Mouse (Mus musculus) G1E (cell line): ENCODE data around the gene 4930435E12Rik.

Experiments used
- CTCF ChIP-seq: IDR thresholded peaks from 2 replicates; pipeline ENCODE4 v1.5.1; 2012; ENCODE audit warnings: low read depth, low read length, inconsistent platforms, mixed read lengths
- GATA1 ChIP-seq: IDR thresholded peaks from 2 replicates; pipeline ENCODE4 v1.6.1; 2012; ENCODE audit warnings: borderline replicate concordance, low read length, inconsistent platforms, mixed read lengths
- POLR2AphosphoS5 ChIP-seq: IDR thresholded peaks from 2 replicates; pipeline ENCODE4 v1.6.1; 2012; ENCODE audit warnings: low read depth, low read length, inconsistent platforms; ENCODE audit not compliant: insufficient replicate concordance
- TAL1 ChIP-seq: conservative IDR thresholded peaks from 2 replicates; pipeline ENCODE4 v1.6.1; 2012; ENCODE audit warnings: low read depth, low read length, inconsistent platforms, mixed read lengths

DNA sequence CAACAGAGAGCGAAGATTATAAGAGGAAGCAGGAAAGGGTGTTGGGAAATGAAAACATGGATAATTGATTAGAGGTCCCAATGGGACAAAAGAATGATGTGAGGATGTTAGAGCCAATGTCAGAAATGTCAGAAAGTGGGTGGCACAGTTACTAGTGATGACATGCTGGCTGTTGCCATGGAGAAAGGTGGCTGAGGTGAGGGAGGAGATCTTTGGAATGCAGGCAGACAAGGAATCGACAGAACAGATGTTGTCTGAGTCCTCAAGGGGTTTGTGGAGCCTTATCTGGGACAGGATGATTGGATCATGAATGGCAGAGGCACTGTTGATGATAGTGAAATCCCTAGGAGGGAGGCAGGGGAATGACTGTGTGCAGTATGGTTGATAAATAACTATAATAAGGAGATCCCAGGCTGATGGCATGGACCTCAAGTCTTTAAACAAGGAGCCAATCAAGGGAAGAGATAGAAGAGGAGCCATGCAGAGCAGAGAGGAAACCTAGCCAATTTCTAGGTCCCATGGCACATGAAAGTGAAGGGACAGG lies 46.0 kb downstream of the 4930435E12Rik start:
- no peak for TF ChIP-seq CTCF
- TF ChIP-seq GATA1 = no peak
- TF ChIP-seq POLR2AphosphoS5 = no peak
- no peak for TF ChIP-seq TAL1
